Comparison of ENCODE assay signal across 20 mouse cellular contexts in the genomic region with DNA sequence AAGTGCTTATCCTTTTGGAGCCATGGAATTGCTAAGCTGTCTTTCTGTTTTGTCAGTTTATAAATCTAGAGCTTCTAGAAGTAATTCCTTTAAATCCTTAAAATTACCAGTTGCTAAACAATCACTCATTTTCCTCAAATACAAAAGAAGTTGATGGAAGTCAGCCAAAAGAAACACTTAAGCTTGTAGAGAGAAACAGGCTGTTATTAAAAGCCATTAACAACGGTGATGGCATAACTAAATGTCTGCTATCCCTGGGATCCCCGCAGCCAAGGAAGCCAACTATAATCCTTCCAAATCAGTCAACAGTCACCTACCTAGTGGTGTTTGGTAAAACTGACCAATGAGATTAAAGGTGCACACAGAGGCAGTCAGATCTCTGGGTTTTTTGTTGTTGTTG.
A peak's percentile ranks its signal among the peaks of the same experiment; 100 is the strongest.
DNase-seq lines count a peak whose midpoint lies in the region; ATAC-seq and TF ChIP-seq lines count a peak whose summit lies in the region.
"Had no signal": no experiment of that assay in that cellular context is flagged by ENCODE, and none has a peak within 500 bp of the region (broad histone marks: within the 10 kb centered on the region; RNA-seq: fewer than 3 reads in every experiment).

No protein-coding gene starts in this region.

- H3K27ac ChIP-seq in forebrain, embryonic 15.5 days (replicated peaks), result no peak overlapping the region
- no peak overlapping the region for H3K27ac ChIP-seq in forebrain, embryonic 11.5 days (ENCODE audit: low read depth, low read length)
- no peak overlapping the region for H3K27ac ChIP-seq in lung, embryonic 16.5 days (ENCODE audit: low read length)
- H3K27ac ChIP-seq: embryonic facial prominence, embryonic 15.5 days; gastrocnemius, adult 2 months; heart, embryonic 13.5 days; hindbrain, embryonic 15.5 days had no signal

- no peaks in the 10 kb centered on the region for H3K4me1 ChIP-seq in forebrain, embryonic 15.5 days
- no peaks in the 10 kb centered on the region for H3K4me1 ChIP-seq in forebrain, embryonic 11.5 days (replicated peaks; ENCODE audit: control insufficient read depth, insufficient read depth, low read length)
- no peaks in the 10 kb centered on the region for H3K4me1 ChIP-seq in lung, embryonic 16.5 days (replicated peaks; ENCODE audit: control insufficient read depth, insufficient read depth, low read length)
- H3K4me1 ChIP-seq: hindbrain, embryonic 15.5 days had no signal

- ATAC-seq in forebrain, embryonic 15.5 days (replicated peaks), result 0 out of 2 replicates have a peak, but pooled peaks have one; percentile 46
- no peak for ATAC-seq in forebrain, embryonic 11.5 days (replicated peaks; ENCODE audit: low FRiP score)
- ATAC-seq in lung, embryonic 16.5 days (ENCODE audit: low read depth), result peak; percentile 67
- ATAC-seq in Patski, result no peak

- H3K36me3 ChIP-seq in forebrain, embryonic 15.5 days, result no peaks in the 10 kb centered on the region
- H3K36me3 ChIP-seq in forebrain, embryonic 11.5 days (ENCODE audit: control insufficient read depth, insufficient read depth, low read length), result no peaks in the 10 kb centered on the region
- no peaks in the 10 kb centered on the region for H3K36me3 ChIP-seq in lung, embryonic 16.5 days (ENCODE audit: control insufficient read depth, insufficient read depth, low read length)
- H3K36me3 ChIP-seq: embryonic facial prominence, embryonic 15.5 days; heart, embryonic 13.5 days; hindbrain, embryonic 15.5 days had no signal

- H3K9me3 ChIP-seq in forebrain, embryonic 15.5 days, result no peaks in the 10 kb centered on the region
- H3K9me3 ChIP-seq in forebrain, embryonic 11.5 days (ENCODE audit: control insufficient read depth, low read length), result no peaks in the 10 kb centered on the region
- H3K9me3 ChIP-seq in lung, embryonic 16.5 days (ENCODE audit: control insufficient read depth, low read length), result no peaks in the 10 kb centered on the region
- H3K9me3 ChIP-seq: embryonic facial prominence, embryonic 15.5 days; heart, embryonic 13.5 days; hindbrain, embryonic 15.5 days had no signal

- H3K9ac ChIP-seq in forebrain, embryonic 15.5 days (replicated peaks), result no peak overlapping the region
- no peak overlapping the region for H3K9ac ChIP-seq in forebrain, embryonic 11.5 days (ENCODE audit: low read length)
- no peak overlapping the region for H3K9ac ChIP-seq in lung, embryonic 16.5 days (ENCODE audit: low read length)
- H3K9ac ChIP-seq: embryonic facial prominence, embryonic 15.5 days; heart, embryonic 13.5 days; hindbrain, embryonic 15.5 days had no signal

- H3K4me3 ChIP-seq in forebrain, embryonic 15.5 days, result no peak overlapping the region
- no peak overlapping the region for H3K4me3 ChIP-seq in forebrain, embryonic 11.5 days (ENCODE audit: low read depth, low read length)
- H3K4me3 ChIP-seq in lung, embryonic 16.5 days (ENCODE audit: low read length), result no peak overlapping the region
- H3K4me3 ChIP-seq: embryonic facial prominence, embryonic 15.5 days; erythroblast, embryonic 14.5 days; gastrocnemius, adult 2 months; heart, embryonic 13.5 days; hindbrain, embryonic 15.5 days had no signal

- in situ Hi-C loops in Patski (cut with MboI; ENCODE audit: low pct_unique_long_range_greater_than_20kb), result no loop called here

- no peaks in the 10 kb centered on the region for H3K27me3 ChIP-seq in forebrain, embryonic 15.5 days
- no peaks in the 10 kb centered on the region for H3K27me3 ChIP-seq in forebrain, embryonic 11.5 days (ENCODE audit: control insufficient read depth, insufficient read depth, low read length)
- no peaks in the 10 kb centered on the region for H3K27me3 ChIP-seq in lung, embryonic 16.5 days (ENCODE audit: control insufficient read depth, insufficient read depth, low read depth, low read length)
- no peaks in the 10 kb centered on the region for H3K27me3 ChIP-seq in Patski
- H3K27me3 ChIP-seq: embryonic facial prominence, embryonic 15.5 days; heart, embryonic 13.5 days; hindbrain, embryonic 15.5 days had no signal

- CTCF ChIA-PET in Patski (lab: Charles Lee), result no interaction called here

- DNase-seq in forebrain, embryonic 11.5 days (ENCODE audit: low spot score), result no peak
- no peak for DNase-seq in lung, postnatal 14 days
- peak; percentile 50 for DNase-seq in Patski (ENCODE audit: low read depth, low spot score)
- peak; percentile 51 for DNase-seq in brain, embryonic 14.5 days (ENCODE audit: low read depth)
- no peak for DNase-seq in embryo, embryonic 11 days
- no peak for DNase-seq in ovary, postnatal 14 days (ENCODE audit: low spot score)
- DNase-seq: adrenal gland, adult 8-10 months; adrenal gland, postnatal 36 days; cerebellum, adult 11 months; cerebellum, adult 9-10 months; cerebellum, postnatal 25 days; gastrocnemius, adult 2 months; gastrocnemius, postnatal 25 days; heart, postnatal 36 days had no signal

- no peak overlapping the region for H3K4me2 ChIP-seq in forebrain, embryonic 15.5 days (replicated peaks)
- no peak overlapping the region for H3K4me2 ChIP-seq in forebrain, embryonic 11.5 days (ENCODE audit: low read depth, low read length, severe bottlenecking)
- no peak overlapping the region for H3K4me2 ChIP-seq in lung, embryonic 16.5 days (ENCODE audit: low read depth, low read length)
- H3K4me2 ChIP-seq: embryonic facial prominence, embryonic 15.5 days; heart, embryonic 13.5 days; hindbrain, embryonic 15.5 days had no signal

- TF ChIP-seq POLR2A in brain, embryonic 14.5 days (IDR thresholded peaks at IDR 0.05; ENCODE audit: borderline replicate concordance, extremely low read depth, insufficient read depth, insufficient read length, poor library complexity, severe bottlenecking), result no peak

- TF ChIP-seq CTCF in Patski (IDR thresholded peaks at IDR 0.05), result no peak
- no peak for TF ChIP-seq CTCF in brain, embryonic 14.5 days (IDR thresholded peaks at IDR 0.05; ENCODE audit: borderline replicate concordance, extremely low read depth, insufficient read depth, insufficient read length)

- 54% methylated on average over 2 of the region's 2 CpGs for WGBS in forebrain, embryonic 15.5 days
- WGBS in forebrain, embryonic 11.5 days, result 77% methylated on average over 2 of the region's 2 CpGs
- 31% methylated on average over 2 of the region's 2 CpGs for WGBS in lung, embryonic 16.5 days

- POLR2A ChIA-PET in Patski (lab: Charles Lee), result no interaction called here

Comparison
In these comparisons a context has a peak if more than half of its experiments do, and no peak if none do; other contexts are left out.
1. ATAC-seq: peak in forebrain, embryonic 15.5 days (single experiment) and lung, embryonic 16.5 days (single experiment); none in forebrain, embryonic 11.5 days (single experiment) and Patski (single experiment).
2. DNase-seq: peak in Patski (single experiment) and brain, embryonic 14.5 days (single experiment); none in forebrain, embryonic 11.5 days (single experiment), lung, postnatal 14 days (single experiment), embryo, embryonic 11 days (single experiment) and ovary, postnatal 14 days (single experiment).